Mouse (Mus musculus) urinary bladder, postnatal 4 days (tissue): ENCODE results near the gene Mzf1.
"Not testable (repeated sequence)": the region's sequence is repeated elsewhere in the genome, so short reads cannot be mapped to it uniquely, and the experiment has no call there.

ENCODE experiments used
- DNase-seq, 2 experiments: peaks; one replicate each; pipeline ENCODE4 v3.0.0; 2021 to 2022; ENCODE audit warnings: low spot score in 2 of 2

Gene Mzf1

GRCm38 (mm10) chr7:13054287-13055010 is at the start of gene Mzf1:
Mzf1 (minus strand) TSS chr7:13054764.
- peak; percentile 84 to 91 for DNase-seq

GRCm38 (mm10) chr7:13095073-13095472 is 40.5 kb upstream of the Mzf1 start, which contains the start of gene Vmn1r85:
Vmn1r85 (minus strand) TSS chr7:13095173.
- no peak for DNase-seq

GRCm38 (mm10) chr7:13072293-13072692 is 17.7 kb upstream of the Mzf1 start:
- no peak for DNase-seq

DNA sequence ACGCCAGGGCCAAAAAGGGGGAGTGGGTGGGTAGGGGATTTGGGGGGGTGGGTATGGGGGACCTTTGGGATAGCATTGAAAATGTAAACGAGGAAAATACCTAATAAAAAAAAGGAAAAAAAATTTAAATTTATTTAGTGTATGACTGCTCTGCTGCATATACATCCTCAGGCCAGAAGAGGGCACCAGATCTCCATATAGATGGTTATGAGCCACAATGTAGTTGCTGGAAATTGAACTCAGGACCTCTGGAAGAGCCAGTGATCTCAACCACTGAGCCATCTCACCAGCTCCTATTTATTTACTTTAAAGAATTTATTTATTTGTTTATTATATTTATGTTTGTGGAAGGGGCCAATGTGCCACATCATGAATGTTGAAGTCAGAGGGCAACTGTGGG is 8.8 kb upstream of the Mzf1 start:
- not testable (repeated sequence) for DNase-seq

DNA sequence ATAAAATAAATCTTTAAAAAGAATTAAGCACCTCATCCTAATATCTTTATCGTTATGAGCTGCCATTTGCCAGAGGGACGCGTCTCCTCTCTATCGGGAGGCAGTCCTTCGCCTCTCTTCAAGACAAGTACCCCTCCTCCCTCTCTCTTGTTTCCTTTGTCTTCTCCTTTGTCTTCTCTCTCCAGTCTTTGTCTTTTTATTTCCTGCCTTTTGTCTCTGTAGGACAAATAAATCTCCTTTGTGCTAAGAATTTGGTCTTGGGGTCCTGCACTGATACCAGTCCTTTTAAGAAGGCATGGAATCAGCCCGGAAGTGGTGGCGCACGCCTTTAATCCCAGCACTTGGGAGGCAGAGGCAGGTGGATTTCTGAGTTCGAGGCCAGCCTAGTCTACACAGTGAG is 5.0 kb upstream of the Mzf1 start:
- no peak for DNase-seq

GRCm38 (mm10) chr7:13056913-13057700 is 2.5 kb upstream of the Mzf1 start:
- peak; percentile 5 to 30 for DNase-seq

DNA sequence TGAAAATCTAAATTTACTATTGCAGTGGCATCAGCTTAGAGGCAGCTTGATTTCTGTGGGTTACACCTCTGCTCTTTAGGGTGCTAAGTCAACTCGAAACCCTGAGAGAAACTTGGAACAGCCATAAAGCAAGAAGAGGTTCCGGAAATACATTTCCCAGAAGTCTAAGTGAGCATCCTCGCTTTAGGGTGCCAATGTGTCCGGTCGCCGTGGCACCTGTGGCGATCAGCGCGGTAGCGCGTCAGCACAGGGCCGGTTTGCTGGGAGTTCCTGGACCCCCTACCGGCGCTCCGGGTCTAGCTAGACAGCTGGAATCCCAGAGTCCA is 640 bp downstream of the Mzf1 start:
- DNase-seq, result no peak

DNA sequence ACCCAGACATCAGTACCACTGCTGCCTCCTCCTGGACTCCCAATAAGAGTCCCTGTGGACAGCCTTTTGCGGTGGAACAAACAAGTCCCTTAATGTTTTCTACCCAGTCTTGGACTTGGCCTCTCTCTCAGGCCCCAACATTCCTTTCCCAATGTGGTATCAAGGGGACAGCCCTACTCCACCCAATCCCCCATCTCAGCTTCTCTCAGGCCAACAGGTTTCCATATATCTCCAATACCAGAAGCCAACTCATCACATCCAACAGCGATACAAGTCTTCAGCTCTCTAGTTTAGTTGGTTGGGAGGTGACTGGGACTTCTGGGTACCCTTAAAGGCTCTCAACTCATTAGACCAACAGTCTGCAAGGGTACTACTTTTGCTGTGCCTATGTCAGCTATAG is 1.1 kb downstream of the Mzf1 start:
- DNase-seq, result no peak

DNA sequence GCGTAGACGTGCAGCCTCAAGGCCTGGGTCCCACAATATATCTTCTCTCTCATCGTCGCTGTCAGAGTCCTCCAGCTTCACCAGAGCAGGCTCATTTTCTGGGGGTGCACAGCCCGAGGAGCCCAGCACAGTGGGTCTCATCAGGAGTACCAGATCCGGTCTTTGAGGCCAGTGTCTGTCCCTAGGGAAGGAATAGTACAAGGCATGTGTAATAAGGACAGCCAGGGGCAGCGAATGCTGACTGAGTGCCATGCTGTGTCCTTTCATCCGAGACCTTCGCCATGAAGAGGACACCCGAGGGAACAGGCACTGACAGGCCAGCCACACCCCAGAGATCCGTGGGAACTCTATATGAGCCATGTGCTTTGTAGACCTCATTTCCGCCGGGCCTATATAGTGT is 1.6 kb downstream of the Mzf1 start:
- DNase-seq, result no peak

GRCm38 (mm10) chr7:13046084-13046483 is 8.5 kb downstream of the Mzf1 start:
- DNase-seq, result no peak

- no peak for DNase-seq
These were observed 10.3 kb downstream of the Mzf1 start for GRCm38 (mm10) chr7:13044254-13044625.

GRCm38 (mm10) chr7:13043445-13044253 is 10.9 kb downstream of the Mzf1 start:
- DNase-seq, result no peak

DNA sequence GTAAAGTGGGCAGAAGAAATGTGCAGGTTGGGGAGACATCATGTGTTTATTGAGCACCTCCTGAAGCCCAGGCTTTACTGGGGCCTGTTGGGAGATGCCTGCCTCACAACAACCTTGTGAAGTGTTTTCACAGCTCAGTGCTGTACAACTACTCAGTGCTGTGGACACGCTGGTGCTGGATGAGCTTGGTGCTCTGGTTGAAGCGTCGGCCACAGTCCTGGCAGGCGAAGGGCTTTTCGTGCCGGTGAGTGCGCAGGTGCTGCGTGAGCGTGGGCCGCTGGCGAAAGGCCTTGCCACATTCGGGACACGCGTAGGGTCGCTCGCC is 11.5 kb downstream of the Mzf1 start:
- DNase-seq, result no peak

DNA sequence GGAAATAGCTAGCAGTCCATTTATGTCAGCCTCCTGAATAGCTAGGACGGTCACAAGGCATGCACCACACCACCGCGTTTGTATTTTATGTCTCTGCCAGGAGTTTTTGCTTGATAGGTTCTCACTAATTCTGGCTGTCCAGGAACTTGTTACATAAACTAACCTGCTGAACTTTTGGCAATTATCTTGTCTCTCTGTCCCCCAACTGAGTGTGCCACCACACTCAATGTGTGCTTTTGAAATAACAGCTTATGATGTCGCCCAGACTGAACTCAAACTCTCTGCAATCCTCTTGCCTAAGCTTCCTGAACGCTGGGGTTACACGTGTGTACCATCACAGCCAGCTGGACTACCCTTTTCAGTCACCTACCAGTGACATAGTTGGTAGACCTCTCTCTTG is 12.1 kb downstream of the Mzf1 start:
- no peak for DNase-seq

- DNase-seq, result no peak
These were observed 13.3 kb downstream of the Mzf1 start for GRCm38 (mm10) chr7:13041256-13041655.

DNA sequence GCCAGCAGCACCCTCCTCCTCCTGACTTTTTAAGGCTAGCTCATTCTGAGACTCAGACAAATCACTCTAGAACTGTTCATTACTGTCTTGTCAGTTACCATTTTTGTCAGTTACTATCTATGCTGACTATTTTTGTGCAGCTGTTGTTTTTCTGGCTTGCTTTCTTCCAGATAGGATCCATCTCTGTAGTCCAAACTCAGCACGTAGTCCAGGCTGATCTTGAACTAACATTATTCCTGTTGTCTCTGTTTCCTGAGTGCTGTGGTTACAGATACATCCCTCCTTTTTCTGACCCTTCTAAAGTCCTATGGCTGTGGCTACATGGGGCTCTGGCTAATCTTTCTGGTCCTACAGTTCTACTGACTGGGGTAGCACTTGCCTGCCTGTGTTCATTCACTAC is 15.4 kb downstream of the Mzf1 start:
- no peak for DNase-seq

- no peak for DNase-seq
These were observed 15.9 kb downstream of the Mzf1 start for GRCm38 (mm10) chr7:13038621-13039169.

GRCm38 (mm10) chr7:13037901-13038555 is 16.5 kb downstream of the Mzf1 start, which contains the start of gene Ube2m:
Ube2m (minus strand) TSS chr7:13038275.
- DNase-seq, result peak; percentile 98 to 99

GRCm38 (mm10) chr7:13037366-13037765 is 17.2 kb downstream of the Mzf1 start:
- peak in 1 of 2 experiments; percentile 66 for DNase-seq

GRCm38 (mm10) chr7:13036806-13037205 is 17.8 kb downstream of the Mzf1 start:
- no peak for DNase-seq

- no peak for DNase-seq
These were observed 19.2 kb downstream of the Mzf1 start for GRCm38 (mm10) chr7:13035211-13035855.
